Mouse (Mus musculus): ENCODE data around the gene 4930519G04Rik.
"Not testable (repeated sequence)": the region's sequence is repeated elsewhere in the genome, so short reads cannot be mapped to it uniquely, and the experiment has no call there.

The 4930519G04Rik gene

DNA sequence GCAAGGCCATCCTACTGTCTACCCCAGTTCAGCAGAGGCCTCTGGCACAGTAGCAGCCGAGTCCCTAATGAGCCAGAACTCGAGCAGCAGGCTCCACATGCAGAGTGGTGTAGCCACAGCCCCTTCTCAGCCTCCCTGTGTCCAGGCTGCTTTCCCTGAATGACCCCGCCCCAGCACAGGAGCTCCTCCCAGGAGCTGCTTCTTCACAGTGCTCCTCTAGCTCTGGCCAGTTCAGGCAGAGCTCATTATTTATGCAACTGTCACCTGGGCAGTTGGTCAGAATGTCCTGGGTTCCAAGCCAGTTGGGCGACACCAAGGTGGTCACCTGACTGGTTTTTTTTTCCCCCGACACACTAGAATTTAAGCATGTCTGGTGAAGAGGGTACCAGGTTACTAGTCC is at the start of gene 4930519G04Rik:
Gene 4930519G04Rik (plus strand): TSS at position 301 of the 400 bp plus-strand sequence.
- peak in 1 of 2 experiments; percentile 33 for DNase-seq (ENCODE audit: low spot score in 2 of 2)

DNA sequence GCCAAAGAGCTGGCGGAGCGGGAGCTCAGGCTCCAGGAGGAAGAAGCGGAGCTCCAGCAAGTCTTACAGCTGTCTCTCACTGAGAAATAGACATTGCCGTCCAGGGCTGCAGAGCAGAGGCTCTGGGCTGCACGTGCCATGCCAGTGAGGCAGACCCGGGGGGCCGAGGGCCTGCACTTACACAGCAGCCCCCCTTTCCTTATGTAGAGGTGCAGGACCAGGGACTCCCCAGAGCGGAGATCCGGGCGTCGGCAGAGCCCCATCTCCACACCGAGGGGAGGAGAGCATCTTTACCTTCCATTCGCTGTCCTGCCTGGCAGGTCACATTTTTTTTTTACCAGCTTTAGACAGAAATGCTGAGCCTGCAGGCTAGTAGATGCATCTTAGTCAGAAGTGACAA is 49.1 kb upstream of the 4930519G04Rik start:
- DNase-seq (ENCODE audit: low spot score in 2 of 2) = no peak

DNA sequence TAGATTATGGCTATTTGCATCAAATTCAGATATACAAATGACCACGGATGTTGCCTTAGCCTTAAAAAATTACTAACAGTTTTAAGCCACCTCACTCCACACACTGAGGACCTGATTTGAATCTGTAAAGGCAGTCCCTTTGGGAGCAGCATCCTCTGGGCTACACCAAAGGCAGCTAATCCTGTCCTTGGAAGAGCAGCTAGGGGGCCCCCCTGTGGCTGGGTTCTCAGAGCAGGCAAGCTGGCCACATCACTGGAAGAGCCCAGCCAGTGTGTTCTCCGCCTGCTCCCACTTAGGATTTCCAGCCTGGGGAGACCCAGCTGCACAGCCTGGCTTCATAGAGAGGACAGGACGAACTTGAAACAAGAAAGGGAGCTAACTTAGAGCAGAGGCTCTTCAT is 48.5 kb upstream of the 4930519G04Rik start:
- DNase-seq (ENCODE audit: low spot score in 2 of 2) = no peak

DNA sequence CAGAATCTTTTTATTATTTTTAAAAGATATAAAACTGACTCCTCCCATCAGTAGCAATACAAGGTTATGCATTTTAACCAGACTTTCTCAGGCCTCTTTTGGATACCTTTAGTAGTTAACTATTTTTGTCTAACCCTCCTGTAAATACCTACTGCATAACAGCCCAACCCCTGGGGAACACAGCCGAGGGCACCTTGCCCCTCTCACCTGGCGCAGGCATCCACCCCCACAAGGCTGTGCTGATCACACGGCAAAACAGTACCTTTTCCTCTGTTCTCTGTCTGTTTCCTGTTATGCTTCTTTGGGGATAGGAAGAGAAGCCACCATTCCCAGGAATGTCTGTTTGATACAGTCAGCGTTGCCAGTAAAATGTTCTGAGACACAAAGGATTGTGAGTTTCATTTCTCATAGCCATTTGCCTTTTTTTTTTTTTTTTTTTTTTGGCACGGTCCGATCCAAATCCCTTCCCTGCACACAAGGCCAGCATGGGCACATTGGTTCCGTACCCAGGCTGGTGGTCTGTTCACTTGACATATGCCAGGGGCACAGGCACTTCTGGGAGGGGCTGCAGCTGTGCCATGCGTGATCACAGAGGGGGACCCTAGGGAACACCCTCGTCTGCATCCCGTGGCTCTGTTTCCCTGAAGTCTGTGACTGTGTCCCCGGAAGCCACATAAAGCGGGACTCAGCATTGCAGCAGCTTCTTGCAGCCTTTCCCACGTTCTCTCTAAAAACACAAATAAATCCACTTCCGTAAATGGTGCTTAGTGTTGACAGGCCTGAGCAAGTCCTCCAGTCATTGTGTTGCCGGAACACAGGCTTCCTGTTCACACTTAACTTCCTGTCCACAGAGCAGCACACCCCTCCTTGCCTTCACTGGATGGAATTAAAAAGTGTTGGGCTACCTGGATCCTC is 47.8 kb upstream of the 4930519G04Rik start:
- no peak for DNase-seq (ENCODE audit: low spot score in 2 of 2)

DNA sequence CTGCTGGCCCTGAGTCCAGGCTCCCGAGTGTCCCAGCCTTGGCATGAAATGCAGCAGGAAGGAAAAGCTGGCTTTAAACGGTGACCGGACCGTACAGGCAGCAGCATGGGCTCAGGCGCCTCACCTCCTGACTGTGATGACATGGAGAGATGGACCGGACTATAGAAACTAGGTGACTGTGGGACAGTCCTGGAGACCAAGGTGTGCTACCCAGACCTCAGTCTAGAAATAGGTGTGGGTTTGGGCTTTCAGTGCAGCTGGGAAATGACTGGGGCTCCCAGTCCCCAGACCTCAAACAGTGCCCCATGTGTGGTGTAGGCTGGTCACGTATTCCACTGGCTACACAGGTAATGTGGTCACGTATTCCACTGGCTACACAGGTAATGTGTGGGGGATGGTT is 46.8 kb upstream of the 4930519G04Rik start:
- no peak for DNase-seq (ENCODE audit: low spot score in 2 of 2)

DNA sequence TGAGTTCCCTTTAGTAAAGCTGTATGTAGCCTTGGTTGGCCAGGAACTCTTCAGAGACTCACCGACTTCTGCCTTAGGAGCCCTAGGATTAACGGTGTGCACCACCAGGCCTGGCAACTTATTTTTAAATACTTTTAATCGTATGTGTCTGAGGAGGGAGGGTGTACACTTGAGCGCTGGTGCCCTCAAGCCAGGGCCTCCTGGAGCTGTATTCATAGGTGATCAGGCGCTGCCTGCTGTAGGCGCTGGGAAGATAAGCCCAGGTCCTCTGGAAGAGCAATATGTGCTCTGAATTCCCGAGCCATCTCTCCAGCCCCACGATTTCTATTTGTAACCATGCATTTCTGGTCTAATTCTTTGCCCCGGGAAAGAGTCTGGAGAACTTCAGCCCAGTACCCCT is 46.4 kb upstream of the 4930519G04Rik start:
- no peak for DNase-seq (ENCODE audit: low spot score in 2 of 2)

DNA sequence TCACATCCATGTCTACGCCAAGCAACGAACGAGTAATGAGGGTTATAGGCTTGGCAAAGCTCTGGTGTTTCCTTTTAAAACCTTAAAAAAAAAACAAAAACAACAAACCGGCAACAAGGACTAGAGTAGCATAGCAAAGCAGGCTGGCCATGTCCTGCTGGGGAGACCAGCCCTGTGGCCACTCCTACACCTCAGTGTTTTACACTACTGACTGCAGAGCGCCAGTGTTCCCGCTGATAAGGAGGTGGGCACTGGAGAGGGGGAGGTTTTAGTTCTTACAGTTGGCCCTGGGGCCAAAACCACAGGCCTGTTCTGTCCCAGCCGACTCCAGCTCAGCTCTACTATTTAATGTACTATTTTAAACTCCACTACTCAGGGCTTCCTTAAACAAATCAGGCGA is 46.0 kb upstream of the 4930519G04Rik start:
- DNase-seq (ENCODE audit: low spot score in 2 of 2) = no peak

DNA sequence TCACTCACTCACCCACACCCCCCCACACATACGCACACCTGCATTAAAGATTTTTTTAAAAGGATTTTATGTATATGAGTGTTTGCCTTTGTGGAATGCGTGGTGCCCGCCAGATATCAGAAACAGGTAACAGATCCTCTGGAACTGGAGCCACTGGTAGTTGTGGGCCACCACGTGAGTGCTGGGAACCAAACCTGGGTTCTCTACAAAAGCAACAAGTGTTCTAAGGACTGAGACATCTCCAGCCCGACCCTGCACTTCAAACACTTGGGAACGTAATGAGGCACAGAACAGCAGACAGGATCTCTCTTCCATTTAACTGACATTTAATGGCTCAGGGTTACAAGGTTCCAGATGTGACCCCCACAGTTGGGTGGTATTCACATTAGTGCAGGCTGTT is 45.6 kb upstream of the 4930519G04Rik start:
- no peak for DNase-seq (ENCODE audit: low spot score in 2 of 2)

DNA sequence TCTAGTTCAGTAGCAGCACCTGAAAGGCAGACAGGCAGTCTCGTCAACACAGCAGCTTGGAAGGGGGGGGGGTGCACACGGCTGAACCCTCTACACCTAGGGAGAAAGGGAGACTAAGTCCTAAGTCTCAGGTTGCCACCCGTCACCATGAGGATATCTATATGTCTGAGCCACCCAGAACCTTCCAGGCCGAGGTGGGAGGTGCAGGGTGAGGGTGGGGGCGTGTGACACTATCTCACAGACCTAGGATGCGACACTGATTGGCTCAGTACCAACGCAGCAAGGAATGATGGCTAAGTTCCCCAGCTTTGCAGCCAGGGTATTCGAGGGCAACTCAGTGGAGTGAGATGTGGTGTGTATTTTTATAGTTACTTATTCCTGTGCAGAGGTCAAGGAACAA is 45.1 kb upstream of the 4930519G04Rik start:
- DNase-seq (ENCODE audit: low spot score in 2 of 2) = no peak

DNA sequence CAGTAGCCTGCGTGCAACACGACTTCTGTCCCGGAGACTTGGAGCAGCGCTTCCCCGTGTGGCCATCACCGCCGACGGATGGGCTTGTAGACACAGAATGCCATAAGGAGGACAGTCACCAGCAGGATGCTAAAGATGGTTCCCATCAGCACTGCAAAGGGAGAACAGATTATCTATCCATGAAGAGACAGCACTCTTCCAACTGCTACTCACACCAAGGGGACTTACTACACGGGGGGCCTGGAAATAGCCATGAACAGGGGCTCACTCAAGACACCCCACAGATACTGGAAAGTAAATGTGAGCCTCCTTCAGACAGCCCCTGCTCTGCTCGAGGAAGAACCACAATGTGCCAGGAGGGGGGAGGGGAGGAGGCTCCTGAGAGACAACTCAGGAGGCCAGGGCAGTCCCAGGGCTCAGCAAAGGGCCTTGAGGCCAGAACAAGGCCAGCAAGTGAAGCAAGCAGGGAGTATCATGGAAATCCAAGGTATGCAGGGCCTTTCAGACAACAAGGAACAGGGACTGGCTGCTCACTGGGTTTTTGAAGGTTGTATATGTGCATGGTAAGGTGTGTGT is 44.2 kb upstream of the 4930519G04Rik start:
- no peak for DNase-seq (ENCODE audit: low spot score in 2 of 2)

DNA sequence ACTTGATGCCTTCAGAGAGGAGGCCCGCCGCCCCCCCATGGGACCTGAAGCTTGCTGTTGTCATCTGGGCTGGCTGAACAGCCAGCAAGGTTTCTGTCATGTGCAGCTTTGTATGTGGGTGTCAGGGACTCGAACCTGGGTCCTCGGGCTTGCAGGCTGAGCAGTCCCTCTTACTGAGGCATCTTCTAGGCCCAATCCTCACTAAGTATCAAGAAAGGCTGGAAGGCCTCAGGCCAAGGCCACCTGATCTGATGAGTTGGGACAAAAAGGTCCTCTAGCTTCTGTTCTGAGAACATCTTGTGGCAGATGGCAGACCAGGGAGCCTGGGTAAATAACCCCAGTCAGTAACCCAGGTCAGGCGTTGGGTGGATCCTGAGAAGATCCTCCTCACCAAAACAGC is 43.6 kb upstream of the 4930519G04Rik start:
- DNase-seq (ENCODE audit: low spot score in 2 of 2) = no peak

DNA sequence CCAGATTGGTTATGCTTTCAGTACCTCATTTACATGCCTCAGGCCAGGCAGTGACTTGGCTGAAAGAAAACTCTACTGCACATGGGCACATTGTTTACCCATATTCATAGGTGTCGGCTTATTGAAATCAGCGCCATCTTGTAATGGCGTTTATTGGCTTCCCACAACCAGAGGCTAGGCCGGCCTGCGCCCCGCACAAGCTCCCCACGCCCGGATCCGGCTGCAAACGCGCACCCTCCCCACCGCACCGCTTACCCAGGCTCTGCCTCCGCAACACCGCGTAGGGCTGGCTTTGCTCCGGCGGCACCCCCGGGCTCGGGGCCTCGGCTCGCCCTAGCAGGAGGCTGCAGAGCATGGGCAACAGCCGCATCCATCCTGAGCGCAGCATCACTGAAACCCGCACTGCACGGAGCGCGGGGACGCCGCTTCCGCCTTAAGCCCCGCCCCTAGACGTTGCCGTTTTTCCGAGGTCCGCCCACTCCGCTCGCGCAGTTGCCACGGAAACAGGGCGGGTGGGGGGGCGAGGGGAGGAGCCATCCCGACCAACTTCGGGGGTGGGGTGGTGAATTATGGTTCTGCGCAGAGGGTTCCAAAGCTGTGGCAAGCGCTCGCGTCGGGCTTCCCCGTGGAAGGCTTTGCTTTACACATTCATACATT is 39.8 kb upstream of the 4930519G04Rik start:
- peak; percentile 83 to 89 for DNase-seq (ENCODE audit: low spot score in 2 of 2)

DNA sequence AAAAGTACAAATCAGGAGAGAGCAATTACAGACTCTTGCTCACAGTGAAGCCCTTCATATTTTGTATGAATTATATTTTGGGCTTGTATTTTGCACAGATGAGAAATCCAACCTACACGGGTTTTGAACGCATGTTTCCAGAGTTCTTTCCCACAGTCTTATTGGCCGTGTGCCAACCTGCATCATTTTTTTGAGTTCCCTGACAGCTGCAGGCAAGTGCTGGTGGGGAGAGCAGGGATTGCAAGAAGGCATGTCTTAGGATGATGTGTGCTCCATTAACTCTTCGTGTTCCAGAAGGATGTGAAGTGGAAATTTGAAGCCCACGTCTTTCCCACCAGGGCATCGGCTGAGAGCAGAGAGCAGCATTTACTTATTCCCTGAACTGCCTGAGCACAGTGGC is 36.9 kb upstream of the 4930519G04Rik start:
- DNase-seq (ENCODE audit: low spot score in 2 of 2) = no peak

DNA sequence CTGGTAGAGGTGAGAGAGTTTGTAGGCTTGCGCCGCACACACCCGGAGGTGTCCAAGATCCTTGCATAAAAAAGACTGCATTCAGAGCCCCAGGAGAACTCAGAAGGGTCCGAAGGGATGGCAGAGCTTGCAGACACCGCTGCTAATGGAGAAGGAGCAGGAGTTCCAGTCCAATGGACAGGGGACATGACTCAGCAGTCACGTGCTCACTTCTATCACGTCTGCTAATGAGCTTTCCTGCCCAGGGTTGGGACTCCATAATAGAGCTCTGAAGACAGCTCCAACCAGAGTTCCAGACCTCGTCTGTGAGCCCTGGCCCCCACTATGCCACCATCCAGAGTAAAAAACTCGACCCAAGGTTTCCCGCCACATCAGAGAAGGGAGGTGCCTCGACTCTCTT is 35.3 kb upstream of the 4930519G04Rik start:
- DNase-seq (ENCODE audit: low spot score in 2 of 2) = no peak

DNA sequence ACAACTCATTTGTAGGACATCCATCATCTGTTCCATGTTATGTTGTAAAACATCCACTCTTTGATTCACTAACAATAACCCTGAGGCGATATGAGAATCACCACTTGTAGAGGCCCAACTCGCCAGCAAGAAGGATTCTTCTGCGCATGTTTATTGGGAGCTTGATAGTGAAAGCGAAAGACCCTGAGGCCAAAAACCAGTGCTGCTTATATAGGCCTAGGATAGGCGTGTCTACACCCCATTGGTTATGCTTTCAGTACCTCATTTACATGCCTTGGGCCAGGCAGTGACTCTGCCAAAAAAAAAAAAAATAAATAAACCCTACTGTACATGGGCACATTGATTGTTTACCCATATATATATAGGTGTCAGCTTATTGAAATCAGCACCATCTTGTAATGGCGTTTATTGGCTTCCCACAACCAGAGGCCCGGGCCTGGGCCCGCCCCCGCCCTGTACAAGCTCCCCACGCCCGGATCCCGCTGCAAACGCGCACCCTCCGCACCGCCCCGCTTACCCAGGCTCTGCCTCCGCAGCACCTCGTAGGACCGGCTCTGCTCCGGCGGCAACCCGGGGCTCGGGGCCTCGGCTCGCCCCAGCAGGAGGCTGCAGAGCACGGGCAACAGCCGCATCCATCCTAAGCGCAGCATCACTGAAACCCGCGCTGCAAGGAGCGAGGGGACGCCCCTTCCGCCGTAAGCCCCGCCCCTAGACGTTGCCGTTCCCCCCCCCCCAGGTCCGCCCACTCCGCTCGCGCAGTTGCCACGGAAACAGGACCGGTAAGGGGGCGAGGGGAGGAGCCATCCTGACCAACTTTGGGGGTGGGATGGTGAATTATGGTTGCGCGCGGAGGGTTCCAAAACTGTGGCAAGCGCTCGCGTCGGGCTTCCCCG is 30.4 kb upstream of the 4930519G04Rik start, which contains the start of gene 1500011B03Rik:
Gene 1500011B03Rik (minus strand): TSS at position 673 of the 893 bp plus-strand sequence.
- DNase-seq (ENCODE audit: low spot score in 2 of 2) = peak; percentile 54 to 80

DNA sequence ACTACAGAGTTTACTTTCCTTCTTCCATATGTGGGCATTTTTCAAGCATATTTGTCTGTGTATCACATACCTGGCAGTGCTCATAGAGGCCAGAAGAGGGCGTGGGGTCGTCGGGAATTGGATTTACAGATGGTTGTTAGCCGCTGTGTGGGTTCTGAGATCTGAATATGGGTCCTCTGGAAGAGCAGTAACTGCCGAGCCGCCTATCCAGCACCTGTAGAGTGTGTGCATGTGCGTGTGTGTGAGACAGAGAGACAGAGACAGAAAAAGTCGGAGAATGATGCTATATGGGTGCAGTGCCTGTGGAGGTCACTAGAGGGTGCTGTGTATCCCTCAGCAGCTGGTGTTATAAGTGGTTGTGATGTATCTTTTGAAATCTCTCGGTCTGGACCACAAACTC is 29.3 kb upstream of the 4930519G04Rik start:
- DNase-seq (ENCODE audit: low spot score in 2 of 2) = no peak

DNA sequence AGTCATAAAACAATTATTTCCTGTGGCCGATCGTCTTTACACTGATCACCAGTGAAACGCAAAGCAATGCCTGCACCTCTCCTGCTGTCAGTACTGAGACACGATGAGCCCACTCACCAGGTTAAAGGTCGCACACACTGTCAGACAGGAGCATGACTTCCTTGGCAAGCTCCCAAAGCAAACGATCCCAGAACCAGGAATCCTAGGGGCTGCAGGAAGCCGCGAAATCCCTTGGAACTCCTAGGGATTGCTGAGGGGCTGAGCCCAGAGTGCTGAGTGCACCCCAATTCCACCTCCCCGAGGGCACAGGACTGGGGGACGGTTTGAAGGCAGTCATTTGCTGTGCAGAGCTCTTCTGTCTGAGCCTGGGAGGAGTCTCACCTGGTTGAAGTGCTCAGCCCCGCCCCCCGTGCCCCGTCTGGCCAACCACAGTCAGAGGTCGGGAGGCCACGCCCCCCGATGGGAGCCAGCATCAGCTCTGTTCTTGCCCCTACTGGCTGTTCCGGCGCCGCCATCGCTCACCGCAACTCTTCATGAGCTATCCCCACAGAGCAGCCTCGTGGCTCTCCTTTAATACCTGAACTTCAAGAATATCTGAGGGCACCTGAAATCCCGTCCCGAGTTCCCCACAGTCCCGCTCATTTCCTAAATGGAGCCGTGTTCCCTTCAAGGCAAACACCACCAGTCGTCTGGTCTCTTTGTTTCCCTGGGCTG is 27.3 kb upstream of the 4930519G04Rik start:
- DNase-seq (ENCODE audit: low spot score in 2 of 2) = peak; percentile 58 to 79

DNA sequence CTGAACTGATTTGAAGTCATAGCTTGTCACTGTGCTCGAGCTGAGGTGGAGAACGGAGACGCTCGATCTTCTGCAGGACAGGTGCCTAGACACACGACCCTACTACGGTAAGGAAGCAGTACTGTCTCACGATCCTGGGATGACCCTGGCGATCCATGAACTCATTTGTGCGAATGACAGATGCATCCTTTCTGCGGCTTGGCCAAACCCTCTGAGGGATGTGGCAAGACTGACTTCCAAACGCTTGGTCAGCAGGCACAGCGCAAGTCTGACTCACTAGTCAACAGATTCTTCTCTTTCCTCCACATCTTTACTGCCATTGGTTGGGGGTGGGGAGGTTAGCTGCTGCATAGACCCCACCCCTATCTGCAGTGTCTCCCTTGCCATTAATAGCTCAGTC is 26.0 kb upstream of the 4930519G04Rik start:
- no peak for DNase-seq (ENCODE audit: low spot score in 2 of 2)

DNA sequence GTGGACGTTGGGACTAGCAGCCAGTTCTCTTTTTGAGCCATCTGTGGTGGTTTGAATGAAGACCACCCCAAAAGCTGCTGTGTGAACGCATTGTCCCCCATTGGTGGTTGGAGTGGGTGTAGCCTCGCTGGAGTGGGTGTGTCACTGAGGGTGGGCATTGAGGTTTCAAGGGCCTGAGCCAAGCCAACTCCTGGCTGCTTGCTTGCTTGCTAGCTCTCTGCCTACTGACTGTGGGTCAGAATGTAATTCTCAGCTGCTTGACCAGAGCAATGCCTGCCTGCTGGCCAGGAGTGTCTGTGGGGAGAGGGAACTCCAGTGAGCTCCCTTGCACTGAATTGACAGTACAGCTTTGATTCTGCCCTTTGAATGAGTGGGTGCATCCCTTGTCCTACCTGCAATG is 23.7 kb upstream of the 4930519G04Rik start:
- DNase-seq (ENCODE audit: low spot score in 2 of 2) = no peak

DNA sequence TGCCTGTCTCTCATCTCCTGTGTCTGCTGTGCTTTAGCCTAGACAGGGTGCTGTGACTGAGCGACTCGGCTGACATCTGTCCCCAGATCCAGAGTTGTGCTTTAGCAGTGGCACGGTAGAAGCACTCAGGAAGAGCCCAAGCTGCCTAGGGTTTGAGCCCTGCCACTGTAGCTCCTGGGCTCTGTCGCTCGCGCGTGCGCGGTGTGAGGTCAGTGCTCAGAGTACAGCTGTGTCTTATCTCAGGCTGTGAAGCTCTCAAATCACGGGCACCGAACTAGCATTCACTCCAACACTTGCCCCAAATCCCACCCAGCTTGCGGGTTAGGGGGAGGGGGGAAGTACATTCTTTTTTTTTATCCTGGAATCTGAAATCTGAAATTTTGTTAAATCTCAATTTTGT is 16.6 kb upstream of the 4930519G04Rik start:
- DNase-seq (ENCODE audit: low spot score in 2 of 2) = no peak

DNA sequence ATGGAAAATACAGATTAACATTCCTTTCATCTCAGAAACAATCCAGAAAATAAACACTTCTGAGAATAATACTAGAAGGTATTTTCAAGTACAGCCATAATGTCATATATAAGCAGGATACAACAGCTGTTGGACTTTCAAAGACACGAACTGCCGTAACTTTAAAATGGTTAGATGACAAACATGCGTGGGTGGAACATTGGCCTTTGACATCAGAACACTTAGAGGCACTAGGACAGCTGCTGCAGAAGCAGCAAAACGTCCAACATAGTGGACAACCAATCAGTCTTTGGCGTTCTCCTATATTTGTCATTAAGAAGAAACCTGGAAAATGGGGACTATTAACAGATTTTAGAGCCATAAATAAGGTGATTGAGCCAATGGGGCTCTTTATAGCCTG is 13.0 kb upstream of the 4930519G04Rik start:
- DNase-seq (ENCODE audit: low spot score in 2 of 2) = not testable (repeated sequence)

Data from urinary bladder, postnatal 4 days (tissue).